Mouse (Mus musculus) yolk sac, embryonic 10.5 days (tissue): ENCODE results near the gene Gm49425.

Experiments
- DNase-seq: peaks from one replicate; pipeline ENCODE4 v3.0.0-alpha.2; 2017; ENCODE audit warnings: low spot score

Gm49425 gene

DNA sequence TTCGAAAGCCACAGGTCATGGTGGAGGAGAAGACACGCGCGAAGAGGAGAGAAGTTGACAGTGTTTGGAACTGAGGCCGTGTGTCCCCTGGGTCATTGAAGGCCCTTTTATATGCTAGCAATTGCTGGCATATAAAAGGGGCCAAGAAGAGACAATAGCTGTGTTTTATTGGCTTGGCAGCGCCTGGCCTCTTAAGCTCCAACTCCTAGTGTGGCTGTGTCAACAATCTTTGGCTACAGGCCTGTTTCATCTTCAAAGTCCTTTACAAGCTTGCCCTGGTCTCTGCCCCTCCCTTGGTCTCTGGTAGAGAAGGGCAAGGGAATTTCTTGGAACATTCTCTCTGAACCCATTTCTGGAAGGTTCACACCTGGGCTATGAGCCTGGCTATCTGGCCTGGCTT, 25.6 kb downstream of the Gm49425 start, which contains the start of gene Krt83:
TSS of gene Krt83 (minus strand) at position 82 of the 400 bp plus-strand sequence.
- no peak for DNase-seq

GRCm38 (mm10) chr15:101485911-101486635, 31.0 kb downstream of the Gm49425 start:
- DNase-seq: no peak

DNA sequence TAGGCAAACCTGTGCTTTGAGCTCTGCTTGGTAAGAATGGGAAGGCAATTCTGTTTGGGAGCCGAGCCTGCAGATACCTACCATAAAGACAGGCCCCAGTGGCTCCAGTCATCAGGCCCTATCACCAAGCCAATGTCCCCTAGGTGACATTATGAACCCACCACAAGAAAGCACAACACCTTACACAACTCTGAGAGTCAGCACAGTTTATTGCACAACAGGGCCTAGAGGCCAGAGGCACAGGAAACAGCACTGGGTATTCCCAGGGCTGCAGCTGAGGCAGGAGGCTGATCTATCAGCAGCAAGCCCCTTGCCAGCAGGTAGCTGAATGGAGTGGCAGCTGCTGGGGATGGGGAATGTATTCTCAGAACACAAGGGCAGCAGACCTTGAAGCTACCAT, 32.1 kb downstream of the Gm49425 start:
- no peak for DNase-seq

- DNase-seq: no peak
These were observed 33.4 kb downstream of the Gm49425 start for GRCm38 (mm10) chr15:101483646-101484045.

DNA sequence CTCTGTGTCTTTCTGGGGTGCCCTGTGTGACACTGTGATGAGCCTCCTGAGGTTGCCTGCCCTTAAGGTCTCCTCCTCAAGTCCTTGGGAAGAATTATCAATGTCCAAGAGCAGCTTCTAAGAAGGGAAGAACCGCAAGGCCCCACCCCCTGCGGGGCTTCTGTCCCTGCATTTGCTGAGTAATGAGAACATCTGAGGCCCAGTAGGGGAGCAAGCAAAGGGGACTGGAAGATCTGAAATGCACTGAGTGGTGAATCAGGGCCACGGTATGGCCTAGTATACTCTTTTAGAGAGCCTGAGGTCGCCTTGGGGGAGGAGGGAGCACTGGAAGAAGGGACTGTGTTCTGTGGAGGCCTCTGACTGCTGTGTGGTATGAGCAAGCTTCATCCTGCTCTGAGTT, 35.0 kb downstream of the Gm49425 start:
- no peak for DNase-seq

- DNase-seq: no peak
These were observed 37.4 kb downstream of the Gm49425 start for GRCm38 (mm10) chr15:101479666-101480060.

- DNase-seq: no peak
These were observed 37.9 kb downstream of the Gm49425 start for GRCm38 (mm10) chr15:101479007-101479665.

- DNase-seq: peak; percentile 25
These were observed 44.0 kb downstream of the Gm49425 start, which contains the start of gene Krt86 for GRCm38 (mm10) chr15:101472952-101473528. Gene Krt86, plus strand, starts transcription at chr15:101473478.

- no peak for DNase-seq
These were observed 48.0 kb downstream of the Gm49425 start for GRCm38 (mm10) chr15:101469093-101469492.
